Mouse (Mus musculus): ENCODE data around the gene Vrk3. TPM values are rescaled to one million over a fixed set of nuclear protein-coding genes. Genes with fewer than 3 reads are reported as not detected.
"Not testable (repeated sequence)": the region's sequence is repeated elsewhere in the genome, so short reads cannot be mapped to it uniquely, and the experiment has no call there.

Gene Vrk3
- polyA plus RNA-seq (2012; ENCODE audit: insufficient read depth, insufficient read length, missing spikeins), result 10.9 and 19.7 TPM in 2 replicates

GRCm38 (mm10) chr7:44748101-44749044 lies at the start of gene Vrk3:
TSS of gene Vrk3 (plus strand) at chr7:44748413.
- no peaks in the 10 kb centered on the region for H3K4me1 ChIP-seq (ENCODE audit: control insufficient read depth, insufficient read depth, insufficient read length, low read length)
- peak within 1 kb of the TSS; percentile 78 for H3K4me3 ChIP-seq (ENCODE audit: insufficient read depth, low read depth, low read length)
- peak within 1 kb of the TSS; percentile 92 for H3K27ac ChIP-seq (replicated peaks; ENCODE audit: low read depth, low read length)

DNA sequence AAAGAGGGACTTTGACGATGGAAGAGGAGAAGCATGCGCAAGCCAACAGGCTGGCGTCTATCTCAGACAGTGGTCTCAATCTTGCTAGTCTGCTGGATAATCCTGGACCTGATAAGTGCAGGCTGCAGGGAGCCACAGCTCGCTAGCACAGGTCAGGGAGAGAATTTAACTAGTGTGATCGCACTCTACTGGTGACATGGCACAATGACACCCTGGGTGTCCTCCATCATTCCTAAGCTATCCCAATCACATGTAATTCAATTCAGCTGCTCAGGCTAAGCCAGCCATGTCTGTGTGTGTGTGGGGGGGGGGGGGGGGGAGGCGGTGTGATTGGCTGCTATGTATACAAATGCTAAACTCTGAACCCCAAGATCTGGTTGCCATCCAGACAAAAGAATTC lies 46.3 kb upstream of the Vrk3 start:
- no peak overlapping the region for H3K4me3 ChIP-seq (ENCODE audit: insufficient read depth, low read depth, low read length)
- H3K4me1 ChIP-seq (ENCODE audit: control insufficient read depth, insufficient read depth, insufficient read length, low read length), result no peaks in the 10 kb centered on the region; the same call in 1 of the 2 replicates
- H3K27ac ChIP-seq (replicated peaks; ENCODE audit: low read depth, low read length), result no peak overlapping the region

DNA sequence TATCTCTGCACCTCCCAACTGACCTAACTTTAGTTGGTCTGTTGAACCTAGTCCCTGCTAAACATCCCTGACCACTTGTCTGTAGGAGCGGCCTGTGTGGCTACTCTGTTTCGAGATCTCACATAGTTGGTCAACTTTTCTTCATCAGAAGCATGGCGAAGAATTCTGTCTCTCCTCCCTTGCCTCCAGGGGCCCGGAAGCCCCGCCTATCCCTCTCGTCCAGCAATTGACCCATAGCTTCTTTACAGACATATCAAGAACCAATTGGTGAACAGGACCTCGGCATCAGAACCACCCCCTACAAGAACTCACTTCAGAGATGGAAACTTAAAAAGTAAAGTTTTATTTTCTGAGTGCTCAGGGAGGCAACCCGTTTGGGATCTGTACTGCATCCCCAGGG lies 45.2 kb upstream of the Vrk3 start:
- no peak overlapping the region for H3K27ac ChIP-seq (replicated peaks; ENCODE audit: low read depth, low read length)
- H3K4me1 ChIP-seq (ENCODE audit: control insufficient read depth, insufficient read depth, insufficient read length, low read length), result no peaks in the 10 kb centered on the region
- H3K4me3 ChIP-seq (ENCODE audit: insufficient read depth, low read depth, low read length), result no peak overlapping the region

- Histone ChIP-seq H3K4me3 (ENCODE audit: insufficient read depth, low read depth, low read length) (no peak overlapping the region), H3K4me1 (ENCODE audit: control insufficient read depth, insufficient read depth, insufficient read length, low read length) (no peaks in the 10 kb centered on the region), H3K27ac (replicated peaks; ENCODE audit: low read depth, low read length) (no peak overlapping the region)
Observed at GRCm38 (mm10) chr7:44704363-44704762, 43.9 kb upstream of the Vrk3 start.

GRCm38 (mm10) chr7:44705086-44705485 lies 43.1 kb upstream of the Vrk3 start:
- no peaks in the 10 kb centered on the region for H3K4me1 ChIP-seq (ENCODE audit: control insufficient read depth, insufficient read depth, insufficient read length, low read length)
- no peak overlapping the region for H3K27ac ChIP-seq (replicated peaks; ENCODE audit: low read depth, low read length)
- no peak overlapping the region for H3K4me3 ChIP-seq (ENCODE audit: insufficient read depth, low read depth, low read length)

GRCm38 (mm10) chr7:44706322-44706721 lies 41.9 kb upstream of the Vrk3 start:
- H3K27ac ChIP-seq (replicated peaks; ENCODE audit: low read depth, low read length), result no peak overlapping the region
- no peaks in the 10 kb centered on the region for H3K4me1 ChIP-seq (ENCODE audit: control insufficient read depth, insufficient read depth, insufficient read length, low read length)
- no peak overlapping the region for H3K4me3 ChIP-seq (ENCODE audit: insufficient read depth, low read depth, low read length)

DNA sequence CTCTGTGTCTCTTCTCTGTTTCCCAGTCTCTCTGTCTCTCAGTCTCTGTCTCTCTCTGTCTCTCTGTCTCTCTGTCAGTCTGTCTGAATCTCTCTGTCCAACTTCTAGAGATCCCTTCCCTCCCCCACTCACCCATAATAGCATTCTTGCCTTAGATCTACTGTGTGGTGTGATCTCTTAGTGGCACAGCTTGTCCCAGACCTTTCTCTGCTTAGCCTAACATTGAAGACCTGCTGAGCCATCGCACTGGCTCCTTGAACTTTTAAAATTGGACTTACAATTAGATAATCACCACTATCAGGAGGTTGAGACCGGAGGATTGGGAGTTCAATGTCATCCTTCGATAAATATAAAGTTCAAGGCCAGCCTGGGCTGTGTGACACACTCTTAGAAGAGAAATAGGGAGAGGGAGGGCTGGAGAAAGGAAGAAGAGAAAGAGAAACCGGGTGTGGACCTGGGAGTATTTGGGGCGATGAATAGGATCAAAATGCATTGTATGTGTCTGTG lies 41.0 kb upstream of the Vrk3 start:
- H3K4me1 ChIP-seq (ENCODE audit: control insufficient read depth, insufficient read depth, insufficient read length, low read length), result no peaks in the 10 kb centered on the region
- H3K4me3 ChIP-seq (ENCODE audit: insufficient read depth, low read depth, low read length), result no peak overlapping the region
- H3K27ac ChIP-seq (replicated peaks; ENCODE audit: low read depth, low read length), result no peak overlapping the region

GRCm38 (mm10) chr7:44708093-44708492 lies 40.1 kb upstream of the Vrk3 start:
- not testable (repeated sequence) for H3K27ac ChIP-seq (replicated peaks; ENCODE audit: low read depth, low read length); H3K4me1 ChIP-seq (ENCODE audit: control insufficient read depth, insufficient read depth, insufficient read length, low read length); H3K4me3 ChIP-seq (ENCODE audit: insufficient read depth, low read depth, low read length)

GRCm38 (mm10) chr7:44708574-44708973 lies 39.6 kb upstream of the Vrk3 start, which contains the start of gene Izumo2:
TSS of gene Izumo2 (plus strand) at chr7:44708742.
- H3K4me1 ChIP-seq (ENCODE audit: control insufficient read depth, insufficient read depth, insufficient read length, low read length), result no peaks in the 10 kb centered on the region
- no peak within 1 kb of the TSS for H3K27ac ChIP-seq (replicated peaks; ENCODE audit: low read depth, low read length)

GRCm38 (mm10) chr7:44709881-44710280 lies 38.3 kb upstream of the Vrk3 start:
- no peak overlapping the region for H3K27ac ChIP-seq (replicated peaks; ENCODE audit: low read depth, low read length)
- no peaks in the 10 kb centered on the region for H3K4me1 ChIP-seq (ENCODE audit: control insufficient read depth, insufficient read depth, insufficient read length, low read length)
- H3K4me3 ChIP-seq (ENCODE audit: insufficient read depth, low read depth, low read length), result no peak overlapping the region

More at GRCm38 (mm10) chr7:44708574-44708973, 39.6 kb upstream of the Vrk3 start, which contains the start of gene Izumo2:
- H3K4me3 ChIP-seq (ENCODE audit: insufficient read depth, low read depth, low read length), result no peak within 1 kb of the TSS

DNA sequence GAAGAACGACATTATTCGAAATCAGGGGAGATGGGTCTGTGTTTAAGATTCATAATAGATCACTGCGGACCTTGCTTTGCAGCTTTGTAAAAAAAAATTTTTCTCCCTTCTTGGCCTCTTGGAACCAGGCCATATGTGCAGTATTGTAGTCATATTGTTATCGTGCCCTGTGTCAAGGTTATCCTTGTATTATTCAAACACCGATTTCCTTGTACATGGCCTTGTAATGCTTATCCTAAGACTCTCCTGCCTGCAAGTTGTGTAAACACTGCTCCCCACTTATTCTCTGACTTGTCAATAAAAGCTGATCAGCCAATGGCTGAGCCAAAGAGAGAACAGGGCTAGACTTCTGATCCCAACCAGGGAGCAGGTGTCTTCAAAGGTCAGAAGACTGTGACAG lies 26.2 kb upstream of the Vrk3 start:
- no peak overlapping the region for H3K4me3 ChIP-seq (ENCODE audit: insufficient read depth, low read depth, low read length)
- no peak overlapping the region for H3K27ac ChIP-seq (replicated peaks; ENCODE audit: low read depth, low read length)
- no peaks in the 10 kb centered on the region for H3K4me1 ChIP-seq (ENCODE audit: control insufficient read depth, insufficient read depth, insufficient read length, low read length)

- Histone ChIP-seq H3K27ac (replicated peaks; ENCODE audit: low read depth, low read length) (no peak overlapping the region), H3K4me3 (ENCODE audit: insufficient read depth, low read depth, low read length) (no peak overlapping the region), H3K4me1 (ENCODE audit: control insufficient read depth, insufficient read depth, insufficient read length, low read length) (no peaks in the 10 kb centered on the region)
Observed at GRCm38 (mm10) chr7:44724316-44724715, 23.9 kb upstream of the Vrk3 start.

GRCm38 (mm10) chr7:44726343-44726742 lies 21.9 kb upstream of the Vrk3 start:
- H3K4me1 ChIP-seq (ENCODE audit: control insufficient read depth, insufficient read depth, insufficient read length, low read length), result no peaks in the 10 kb centered on the region

GRCm38 (mm10) chr7:44727151-44727550 lies 21.1 kb upstream of the Vrk3 start:
- H3K27ac ChIP-seq (replicated peaks; ENCODE audit: low read depth, low read length), result no peak overlapping the region
- H3K4me3 ChIP-seq (ENCODE audit: insufficient read depth, low read depth, low read length), result no peak overlapping the region
- no peaks in the 10 kb centered on the region for H3K4me1 ChIP-seq (ENCODE audit: control insufficient read depth, insufficient read depth, insufficient read length, low read length)

More at GRCm38 (mm10) chr7:44726343-44726742, 21.9 kb upstream of the Vrk3 start:
- Histone ChIP-seq H3K27ac (replicated peaks; ENCODE audit: low read depth, low read length) (no peak overlapping the region), H3K4me3 (ENCODE audit: insufficient read depth, low read depth, low read length) (no peak overlapping the region)

- Histone ChIP-seq H3K27ac (replicated peaks; ENCODE audit: low read depth, low read length) (no peak overlapping the region), H3K4me3 (ENCODE audit: insufficient read depth, low read depth, low read length) (no peak overlapping the region), H3K4me1 (ENCODE audit: control insufficient read depth, insufficient read depth, insufficient read length, low read length) (no peaks in the 10 kb centered on the region)
Observed at GRCm38 (mm10) chr7:44728082-44728975, 19.9 kb upstream of the Vrk3 start.

Measured in brown adipose tissue, adult 24 weeks (tissue).